Mouse (Mus musculus) hindbrain, embryonic 13.5 days (tissue): ENCODE measurements around the gene Hdac7. TPM values are rescaled to one million over a fixed set of nuclear protein-coding genes. Genes with fewer than 3 reads are reported as not detected.

Experiments used
- ATAC-seq: fragments of 200-750 bp; cut with Nextera tagmentation; 2 replicates; pipeline ENCODE4 v1.8.0; 2017; ENCODE audit warnings: moderate TSS enrichment; ENCODE audit not compliant: low FRiP score
- H3K27ac ChIP-seq: fragments of 300-500 bp; sonication (generic); 2 replicates; pipeline ENCODE4 v1.5.1; 2015; ENCODE audit warnings: inconsistent platforms, mild to moderate bottlenecking, moderate library complexity
- H3K27me3 ChIP-seq: fragments of 300-500 bp; sonication (generic); 2 replicates; pipeline ENCODE4 v1.6.1; 2015; ENCODE audit warnings: mild to moderate bottlenecking, inconsistent platforms
- H3K36me3 ChIP-seq: fragments of 300-500 bp; sonication (generic); 2 replicates; pipeline ENCODE4 v1.6.1; 2015; ENCODE audit warnings: mild to moderate bottlenecking, inconsistent platforms
- H3K4me1 ChIP-seq: fragments of 300-500 bp; sonication (generic); replicated peaks from 2 replicates; pipeline ENCODE4 v1.6.1; 2015; ENCODE audit warnings: inconsistent platforms
- H3K4me2 ChIP-seq: fragments of 300-500 bp; sonication (generic); 2 replicates; pipeline ENCODE4 v1.6.1; 2015; ENCODE audit warnings: inconsistent platforms, mild to moderate bottlenecking, moderate library complexity
- H3K4me3 ChIP-seq: fragments of 300-500 bp; sonication (generic); 2 replicates; pipeline ENCODE4 v1.5.1; 2015; ENCODE audit warnings: mild to moderate bottlenecking, inconsistent platforms
- H3K9ac ChIP-seq: fragments of 300-500 bp; sonication (generic); 2 replicates; pipeline ENCODE4 v1.6.1; 2015; ENCODE audit warnings: mild to moderate bottlenecking, inconsistent platforms
- H3K9me3 ChIP-seq: fragments of 300-500 bp; sonication (generic); 2 replicates; pipeline ENCODE4 v1.6.1; 2016; ENCODE audit warnings: inconsistent platforms
- WGBS: fragments of 180-500 bp; shearing (Covaris S2); methylation state at CpG from one replicate; pipeline ENCODE4 v1.1.7; 2015; 5-methylcytosine and 5-hydroxymethylcytosine counted together
- polyA plus RNA-seq: library from polyadenylated mRNA; unstranded; fragments of >200 nt; fragmentation: Nextera tagmentation; extraction: Ambion mirVana; gene quantifications from 2 replicates; pipeline ENCODE4 v1.2.1, GENCODE M21; 2015

The Hdac7 gene
- polyA plus RNA-seq, 1 experiment from 2014 or later: 27.9 TPM

GRCm38 (mm10) chr15:97789761-97790505 lies 54.4 kb downstream of the Hdac7 start:
- Histone ChIP-seq H3K27ac (no peak overlapping the region), H3K4me2 (no peak overlapping the region), H3K9me3 (no peaks in the 10 kb centered on the region), H3K36me3 (peaks cover 48% of the 10 kb centered on the region), H3K27me3 (no peaks in the 10 kb centered on the region), H3K4me1 (peaks cover 35% of the 10 kb centered on the region), H3K4me3 (no peak overlapping the region), H3K9ac (no peak overlapping the region)
- WGBS: 55% methylated on average over 20 of the region's 20 CpGs
- no peak for ATAC-seq

GRCm38 (mm10) chr15:97788821-97789220 lies 55.5 kb downstream of the Hdac7 start:
- 51% methylated on average over 6 of the region's 6 CpGs for WGBS

GRCm38 (mm10) chr15:97787799-97788667 lies 56.3 kb downstream of the Hdac7 start:
- H3K9me3 ChIP-seq: no peaks in the 10 kb centered on the region
- no peak overlapping the region for H3K4me3 ChIP-seq
- ATAC-seq: no peak
- no peak overlapping the region for H3K9ac ChIP-seq
- H3K36me3 ChIP-seq: peaks cover 29% of the 10 kb centered on the region
- 70% methylated on average over 19 of the region's 19 CpGs for WGBS
- H3K4me1 ChIP-seq: peaks cover 40% of the 10 kb centered on the region
- H3K4me2 ChIP-seq: no peak overlapping the region
- peaks cover 3% of the 10 kb centered on the region for H3K27me3 ChIP-seq
- H3K27ac ChIP-seq: peak overlapping the region; percentile 70

More at GRCm38 (mm10) chr15:97788821-97789220, 55.5 kb downstream of the Hdac7 start:
- H3K4me3 ChIP-seq: no peak overlapping the region
- H3K9me3 ChIP-seq: no peaks in the 10 kb centered on the region
- peaks cover 40% of the 10 kb centered on the region for H3K4me1 ChIP-seq
- ATAC-seq: no peak
- no peaks in the 10 kb centered on the region for H3K27me3 ChIP-seq
- H3K9ac ChIP-seq: no peak overlapping the region
- peaks cover 37% of the 10 kb centered on the region for H3K36me3 ChIP-seq
- H3K27ac ChIP-seq: peak overlapping the region; percentile 70
- no peak overlapping the region for H3K4me2 ChIP-seq

GRCm38 (mm10) chr15:97787148-97787798 lies 57.0 kb downstream of the Hdac7 start:
- WGBS: 84% methylated on average over 7 of the region's 7 CpGs
- ATAC-seq: no peak
- H3K9me3 ChIP-seq: no peaks in the 10 kb centered on the region
- H3K36me3 ChIP-seq: peaks cover 22% of the 10 kb centered on the region
- no peak overlapping the region for H3K4me2 ChIP-seq
- no peak overlapping the region for H3K4me3 ChIP-seq
- H3K4me1 ChIP-seq: peaks cover 45% of the 10 kb centered on the region
- no peak overlapping the region; the same call in 1 of the 2 replicates for H3K9ac ChIP-seq
- H3K27ac ChIP-seq: peak overlapping the region; percentile 14; the same call in 1 of the 2 replicates
- peaks cover 10% of the 10 kb centered on the region for H3K27me3 ChIP-seq

- Histone ChIP-seq H3K9ac (no peak overlapping the region), H3K4me3 (no peak overlapping the region), H3K4me2 (no peak overlapping the region), H3K36me3 (peaks cover 15% of the 10 kb centered on the region), H3K9me3 (no peaks in the 10 kb centered on the region), H3K4me1 (peaks cover 52% of the 10 kb centered on the region), H3K27me3 (peaks cover 17% of the 10 kb centered on the region), H3K27ac (no peak overlapping the region; the same call in 1 of the 2 replicates)
- no peak for ATAC-seq
- 79% methylated on average over 10 of the region's 10 CpGs for WGBS
These were observed 57.7 kb downstream of the Hdac7 start for GRCm38 (mm10) chr15:97786412-97787112.

- WGBS: 83% methylated on average over 9 of the region's 9 CpGs
- peaks cover 53% of the 10 kb centered on the region for H3K4me1 ChIP-seq
- no peak overlapping the region for H3K27ac ChIP-seq
- no peak for ATAC-seq
- H3K27me3 ChIP-seq: peaks cover 18% of the 10 kb centered on the region
- peaks cover 8% of the 10 kb centered on the region for H3K36me3 ChIP-seq
- H3K9ac ChIP-seq: no peak overlapping the region
- H3K4me3 ChIP-seq: no peak overlapping the region
- H3K9me3 ChIP-seq: no peaks in the 10 kb centered on the region
- H3K4me2 ChIP-seq: no peak overlapping the region
These were observed 58.4 kb downstream of the Hdac7 start for GRCm38 (mm10) chr15:97785731-97786411.

- H3K4me1 ChIP-seq: peaks cover 53% of the 10 kb centered on the region
- peak overlapping the region; percentile 74 for H3K27ac ChIP-seq
- peak overlapping the region; percentile 64 for H3K4me3 ChIP-seq
- ATAC-seq: peak; percentile 76
- peaks cover 2% of the 10 kb centered on the region for H3K36me3 ChIP-seq
- H3K9me3 ChIP-seq: no peaks in the 10 kb centered on the region
- H3K4me2 ChIP-seq: peak overlapping the region; percentile 79
- H3K9ac ChIP-seq: peak overlapping the region; percentile 89
- H3K27me3 ChIP-seq: peaks cover 18% of the 10 kb centered on the region
- WGBS: 5% methylated on average over 45 of the region's 45 CpGs
These were observed 59.6 kb downstream of the Hdac7 start for GRCm38 (mm10) chr15:97784561-97785161.

GRCm38 (mm10) chr15:97784092-97784559 lies 60.2 kb downstream of the Hdac7 start:
- peaks cover 53% of the 10 kb centered on the region for H3K4me1 ChIP-seq
- WGBS: 2% methylated on average over 39 of the region's 39 CpGs
- peak; percentile 79 for ATAC-seq

GRCm38 (mm10) chr15:97782749-97783105 lies 61.6 kb downstream of the Hdac7 start:
- peak overlapping the region; percentile 8; the same call in 1 of the 2 replicates for H3K4me2 ChIP-seq
- WGBS: 5% methylated on average over 9 of the region's 9 CpGs
- peak overlapping the region; percentile 9; the same call in 1 of the 2 replicates for H3K9ac ChIP-seq
- H3K36me3 ChIP-seq: no peaks in the 10 kb centered on the region
- peaks cover 21% of the 10 kb centered on the region for H3K27me3 ChIP-seq
- H3K9me3 ChIP-seq: no peaks in the 10 kb centered on the region
- H3K4me3 ChIP-seq: no peak overlapping the region
- no peak for ATAC-seq
- no peak overlapping the region for H3K27ac ChIP-seq
- H3K4me1 ChIP-seq: peaks cover 39% of the 10 kb centered on the region

More at GRCm38 (mm10) chr15:97784092-97784559, 60.2 kb downstream of the Hdac7 start:
- peak overlapping the region; percentile 74 for H3K27ac ChIP-seq
- H3K4me3 ChIP-seq: peak overlapping the region; percentile 64
- no peaks in the 10 kb centered on the region for H3K9me3 ChIP-seq
- no peaks in the 10 kb centered on the region for H3K36me3 ChIP-seq
- peak overlapping the region; percentile 79 for H3K4me2 ChIP-seq
- peak overlapping the region; percentile 89 for H3K9ac ChIP-seq
- H3K27me3 ChIP-seq: peaks cover 18% of the 10 kb centered on the region

GRCm38 (mm10) chr15:97781961-97782748 lies 62.1 kb downstream of the Hdac7 start:
- Histone ChIP-seq H3K4me2 (peak overlapping the region; percentile 8; the same call in 1 of the 2 replicates), H3K27me3 (peaks cover 23% of the 10 kb centered on the region), H3K36me3 (no peaks in the 10 kb centered on the region), H3K9ac (peak overlapping the region; percentile 9; the same call in 1 of the 2 replicates), H3K9me3 (no peaks in the 10 kb centered on the region), H3K4me1 (peaks cover 33% of the 10 kb centered on the region), H3K27ac (0 out of 2 replicates have a peak overlapping the region, but pooled peaks have one; percentile 8), H3K4me3 (no peak overlapping the region)
- ATAC-seq: no peak
- WGBS: 10% methylated on average over 24 of the region's 24 CpGs
